Mouse (Mus musculus) telencephalon, adult 2 months (tissue): ENCODE results near the gene Pdzd2.
A peak's percentile ranks its signal among the peaks of the same experiment; 100 is the strongest.

Source experiments
- DNase-seq: peaks from one replicate; pipeline ENCODE4 v3.0.0-alpha.2; 2011; ENCODE audit warnings: low read depth, low spot score

The Pdzd2 gene

DNA sequence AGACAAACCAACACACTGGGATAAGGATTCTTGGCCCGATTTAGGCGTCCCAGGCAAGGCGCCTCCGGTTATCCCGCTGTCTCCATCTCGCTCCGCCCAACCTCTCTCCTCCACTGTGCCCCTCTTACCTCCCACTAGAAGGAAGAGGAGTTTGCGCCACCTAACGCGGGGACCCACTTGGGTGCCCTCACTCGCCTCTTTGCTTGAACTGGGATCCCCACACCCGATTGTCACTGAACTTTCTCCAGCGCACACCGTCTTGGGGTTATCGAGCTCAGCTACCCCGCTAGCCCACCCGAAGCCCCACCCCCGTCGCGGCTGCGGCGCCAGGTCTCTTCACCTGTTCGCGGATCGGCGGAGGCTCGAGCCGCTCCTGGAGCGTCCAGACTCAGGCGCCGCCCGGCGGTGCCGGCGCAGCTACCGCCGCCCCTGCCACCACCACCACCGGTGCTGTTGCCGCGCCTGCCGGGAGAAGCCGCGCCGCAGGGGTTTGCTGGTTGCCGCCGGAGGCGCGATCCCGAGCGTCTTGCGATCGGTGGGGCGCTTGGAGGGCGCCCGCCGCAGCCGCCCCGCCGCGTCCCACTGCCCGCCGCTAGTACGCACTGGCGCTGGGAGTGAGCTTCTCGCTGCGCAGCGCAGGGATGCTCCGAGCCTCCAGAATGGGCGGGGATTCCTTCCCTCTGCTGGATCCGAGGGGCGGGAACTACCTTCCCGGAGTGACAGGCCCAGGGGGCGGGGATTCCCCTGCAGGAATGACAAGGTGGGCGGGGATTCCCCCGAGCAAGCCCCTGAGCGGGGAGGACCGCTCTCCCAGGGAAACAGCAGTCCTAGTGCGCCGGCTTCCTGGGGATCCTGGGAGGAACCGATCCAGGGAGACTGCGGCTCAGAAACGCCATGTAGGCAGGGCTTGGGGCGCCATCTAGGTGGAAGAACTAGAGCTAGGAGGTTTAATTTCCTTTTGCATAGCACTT, at the start of gene Pdzd2:
TSS of gene Pdzd2 (minus strand) at position 648 of the 971 bp plus-strand sequence.
- peak; percentile 97 for DNase-seq

- DNase-seq, result no peak
Measured at GRCm38 (mm10) chr15:12789406-12789867, 49.7 kb upstream of the Pdzd2 start.

DNA sequence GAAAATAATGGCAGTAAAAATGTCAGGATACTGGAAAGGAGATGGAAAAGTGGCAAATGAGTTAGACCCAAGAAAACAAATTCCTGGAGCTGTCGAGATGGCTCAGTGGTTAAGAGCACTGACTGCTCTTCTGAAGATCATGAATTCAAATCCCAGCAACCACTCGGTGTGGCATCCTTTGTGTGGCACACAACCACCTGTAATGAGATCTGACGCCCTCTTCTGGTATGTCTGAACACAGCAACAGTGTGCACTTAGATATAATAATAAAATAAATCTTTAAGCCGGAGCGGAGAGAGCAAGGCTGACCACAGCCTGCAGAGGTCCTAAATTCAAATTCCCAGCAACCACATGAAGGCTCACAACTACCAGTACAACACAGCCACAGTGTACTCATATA, 48.8 kb upstream of the Pdzd2 start:
- DNase-seq, result no peak

- no peak for DNase-seq
Measured at GRCm38 (mm10) chr15:12781729-12782326, 42.1 kb upstream of the Pdzd2 start.

GRCm38 (mm10) chr15:12781296-12781695, 41.6 kb upstream of the Pdzd2 start:
- DNase-seq, result no peak

- DNase-seq, result no peak
Measured at GRCm38 (mm10) chr15:12774149-12774753, 34.5 kb upstream of the Pdzd2 start.

GRCm38 (mm10) chr15:12770958-12771357, 31.2 kb upstream of the Pdzd2 start:
- DNase-seq, result peak; percentile 77

DNA sequence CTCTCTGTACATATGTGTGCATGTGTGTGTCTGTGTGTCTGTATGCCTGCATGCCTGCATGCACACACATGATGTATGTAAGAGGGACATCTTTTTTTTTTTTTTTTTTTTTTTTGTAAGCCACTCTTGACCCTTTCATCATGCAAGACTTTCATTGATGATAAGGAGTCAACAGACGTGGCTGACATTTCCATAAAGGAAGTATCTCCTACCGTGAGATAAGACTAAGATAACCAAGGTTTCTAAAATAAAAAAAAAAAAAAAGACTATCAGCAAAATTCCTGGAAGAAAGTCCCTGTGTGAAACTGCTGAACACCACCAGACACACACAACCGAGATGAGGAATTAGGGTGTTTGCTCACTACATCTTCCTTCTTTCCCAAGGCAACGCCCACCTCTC, 27.1 kb upstream of the Pdzd2 start:
- DNase-seq, result no peak

DNA sequence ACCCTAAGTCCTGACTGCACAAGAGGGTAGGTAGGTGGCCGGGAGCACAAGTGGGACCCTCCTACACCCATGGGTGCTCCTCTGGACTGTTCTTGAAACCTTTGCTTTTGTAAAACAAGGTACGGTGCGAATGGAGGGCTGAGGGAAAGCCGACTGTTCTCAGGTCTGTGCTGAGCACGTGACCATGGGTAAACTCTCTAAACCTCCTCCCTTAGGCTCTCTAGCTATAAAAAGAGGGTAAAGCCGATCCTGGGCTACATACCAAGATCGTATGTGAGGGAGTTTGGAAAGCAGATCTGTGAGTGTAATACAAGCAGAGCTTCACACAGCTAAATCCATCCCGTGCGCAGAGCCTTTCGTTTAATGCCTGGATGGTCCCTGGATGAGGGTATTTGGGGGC, 23.4 kb upstream of the Pdzd2 start:
- DNase-seq, result no peak

DNA sequence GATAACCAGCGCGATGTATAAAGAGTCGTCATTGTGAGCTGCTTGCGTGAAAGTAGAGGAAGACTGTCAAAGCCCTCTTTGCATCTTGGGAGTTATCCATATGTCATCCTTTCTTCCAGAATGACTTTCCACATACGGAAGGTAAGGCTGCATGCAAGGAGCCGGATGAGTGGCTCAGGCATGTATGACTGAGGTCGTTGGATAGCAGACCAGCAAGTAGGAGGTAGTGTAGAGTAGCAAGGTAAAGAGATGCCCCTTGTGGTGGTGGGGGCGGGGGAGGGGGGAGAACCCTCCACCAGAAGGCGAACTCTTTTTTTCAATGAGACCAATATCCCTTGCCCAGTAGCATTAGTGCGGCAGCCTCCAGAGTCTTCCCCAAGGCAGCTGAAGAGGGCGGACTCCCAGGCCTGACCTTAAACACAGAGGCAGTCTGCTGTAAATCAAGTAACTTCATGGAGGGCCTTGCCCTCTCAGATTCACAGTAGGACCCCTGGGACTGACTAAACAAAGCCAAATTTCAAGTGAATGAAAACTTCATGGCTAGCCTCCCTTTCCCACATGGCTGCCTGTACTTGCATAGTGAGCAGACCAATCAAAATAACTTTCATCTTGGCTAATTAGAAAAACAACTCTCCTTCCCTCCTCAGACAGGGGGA, 22.7 kb upstream of the Pdzd2 start:
- no peak for DNase-seq

GRCm38 (mm10) chr15:12760747-12761146, 21.0 kb upstream of the Pdzd2 start:
- no peak for DNase-seq

GRCm38 (mm10) chr15:12758461-12758860, 18.7 kb upstream of the Pdzd2 start:
- no peak for DNase-seq

DNA sequence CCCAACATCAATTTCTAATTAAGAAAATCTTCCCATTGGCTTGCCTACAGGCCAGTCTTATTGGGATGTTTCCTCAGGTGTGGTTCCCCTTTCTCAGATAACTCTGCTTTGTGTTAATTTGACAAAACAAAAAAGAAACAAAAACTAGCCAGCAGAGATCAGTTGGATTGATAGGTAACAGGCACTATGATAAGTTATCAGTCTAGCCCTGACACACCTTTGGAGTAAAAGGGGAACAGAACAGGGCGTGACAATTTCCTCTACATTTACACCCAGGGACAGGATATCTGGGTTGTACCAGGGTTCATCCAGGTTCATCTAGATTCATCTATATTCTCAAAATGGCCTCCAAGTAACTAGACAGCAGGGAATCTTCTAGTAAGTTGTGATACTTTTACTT, 18.0 kb upstream of the Pdzd2 start:
- no peak for DNase-seq

DNA sequence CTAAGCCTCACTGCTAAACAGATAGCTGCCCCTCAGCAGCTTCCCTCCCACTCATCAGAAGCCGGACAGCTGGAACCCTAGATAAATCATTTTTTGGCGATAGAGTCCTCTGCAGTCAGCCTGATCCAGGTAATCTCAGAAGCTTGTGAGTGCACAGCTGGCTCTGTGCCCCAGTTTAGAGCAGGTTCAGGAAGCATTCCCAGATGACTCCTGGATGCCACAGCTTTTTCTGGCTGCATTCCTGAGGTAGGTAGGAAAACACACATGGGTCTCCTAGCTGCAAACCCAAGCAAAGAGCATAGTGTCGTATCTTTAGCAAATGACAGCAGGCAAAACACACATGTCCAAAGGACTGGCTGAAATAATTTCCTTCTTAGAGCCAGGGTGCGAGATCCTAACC, 13.5 kb upstream of the Pdzd2 start:
- no peak for DNase-seq

GRCm38 (mm10) chr15:12750963-12751362, 11.2 kb upstream of the Pdzd2 start:
- no peak for DNase-seq

GRCm38 (mm10) chr15:12749549-12750301, 10.0 kb upstream of the Pdzd2 start:
- DNase-seq, result no peak

DNA sequence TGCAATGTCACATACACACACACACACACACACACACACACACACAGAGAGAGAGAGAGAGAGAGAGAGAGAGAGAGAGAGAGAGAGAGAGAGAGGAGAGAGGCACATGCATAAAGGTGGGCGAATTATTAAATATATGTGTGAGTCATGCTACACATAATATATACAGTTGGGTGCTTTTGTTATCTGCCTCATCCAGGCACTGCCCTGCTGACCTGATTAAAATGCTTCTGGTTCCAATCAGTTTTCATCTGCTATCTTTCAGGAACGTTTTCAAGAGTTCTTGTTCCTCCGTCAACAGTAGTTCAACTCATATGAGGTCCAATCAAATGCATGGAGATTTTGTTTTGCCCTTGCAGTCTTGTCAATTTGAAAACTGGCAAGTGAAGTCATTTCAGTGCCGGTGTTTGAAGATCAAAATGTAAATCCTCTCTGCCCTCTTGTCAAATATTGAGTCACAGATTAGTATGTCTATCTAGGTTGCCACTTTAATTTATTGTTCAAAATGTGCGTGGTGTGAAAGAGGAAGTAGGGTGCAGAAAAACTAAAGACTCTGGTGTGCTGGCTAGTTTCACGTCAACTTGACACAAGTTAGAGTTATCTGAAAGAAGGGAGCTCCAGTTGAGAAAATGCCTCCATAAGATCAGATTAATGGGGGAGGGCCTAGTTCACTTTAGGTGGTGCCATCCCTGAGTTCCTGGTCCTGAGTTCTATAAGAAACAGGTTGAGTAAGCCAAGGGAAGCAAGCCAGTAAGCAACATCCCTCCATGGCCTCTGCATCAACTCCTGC, 2.6 kb upstream of the Pdzd2 start:
- no peak for DNase-seq

GRCm38 (mm10) chr15:12738301-12739093, 1.2 kb downstream of the Pdzd2 start:
- peak; percentile 87 for DNase-seq

- no peak for DNase-seq
Measured at GRCm38 (mm10) chr15:12735208-12735607, 4.5 kb downstream of the Pdzd2 start.

- no peak for DNase-seq
Measured at GRCm38 (mm10) chr15:12734221-12734620, 5.5 kb downstream of the Pdzd2 start.
